Mouse (Mus musculus) liver, postnatal 0 days (tissue): Measurements from ENCODE around the gene Gpn2.

Source experiments
- CTCF ChIP-seq: sonication (generic); IDR thresholded peaks from 2 replicates; pipeline ENCODE4 v1.5.1; 2016; ENCODE audit warnings: antibody characterized with exemption, low read depth
- EP300 ChIP-seq: IDR thresholded peaks from 2 replicates; pipeline ENCODE4 v1.6.1; 2016; ENCODE audit warnings: antibody characterized with exemption, low read depth, mild to moderate bottlenecking

DNA sequence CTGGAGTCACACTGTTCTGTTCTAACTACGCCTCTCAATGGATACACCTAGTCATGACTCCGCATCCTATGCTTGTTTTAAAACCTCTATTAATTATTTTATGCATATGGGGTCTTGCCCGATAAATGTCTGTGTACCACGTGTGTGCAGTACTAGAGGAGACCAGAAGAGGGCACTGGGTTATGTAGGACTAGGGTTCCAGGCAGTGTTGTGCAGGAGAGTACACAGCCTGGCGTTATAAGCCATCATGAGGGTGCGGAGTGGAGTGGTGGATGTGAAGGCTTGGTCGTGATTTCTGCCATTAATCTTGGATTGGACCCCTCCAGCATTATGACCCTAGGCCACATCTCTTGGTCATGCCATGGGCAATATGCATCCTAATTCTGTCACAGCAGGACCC lies 28.3 kb downstream of the Gpn2 start:
- TF ChIP-seq CTCF (no peak; the same call in 1 of the 2 replicates), EP300 (no peak)
